Mouse (Mus musculus) heart, embryonic 15.5 days (tissue): ENCODE data around the gene Nmur1. TPM values are rescaled to one million over a fixed set of nuclear protein-coding genes. Genes with fewer than 3 reads are reported as not detected.

Experiments
- ATAC-seq: fragments of 200-750 bp; cut with Nextera tagmentation; replicated peaks from 2 replicates; pipeline ENCODE4 v1.8.0; 2017; ENCODE audit warnings: low read depth, moderate TSS enrichment; ENCODE audit not compliant: insufficient number of reproducible peaks, insufficient read depth, low FRiP score
- H3K27ac ChIP-seq: fragments of 300-500 bp; sonication (generic); 2 replicates; pipeline ENCODE4 v1.5.1; 2015; ENCODE audit warnings: mild to moderate bottlenecking, inconsistent platforms
- H3K27me3 ChIP-seq: fragments of 300-500 bp; sonication (generic); 2 replicates; pipeline ENCODE4 v1.6.1; 2015; ENCODE audit warnings: inconsistent platforms
- H3K36me3 ChIP-seq: fragments of 300-500 bp; sonication (generic); 2 replicates; pipeline ENCODE4 v1.6.1; 2015; ENCODE audit warnings: mild to moderate bottlenecking, inconsistent platforms
- H3K4me1 ChIP-seq: fragments of 300-500 bp; sonication (generic); replicated peaks from 2 replicates; pipeline ENCODE4 v1.6.1; 2015; ENCODE audit warnings: inconsistent platforms
- H3K4me2 ChIP-seq: fragments of 300-500 bp; sonication (generic); 2 replicates; pipeline ENCODE4 v1.6.1; 2015; ENCODE audit warnings: inconsistent platforms, mild to moderate bottlenecking, moderate library complexity
- H3K4me3 ChIP-seq: fragments of 300-500 bp; sonication (generic); 2 replicates; pipeline ENCODE4 v1.5.1; 2015; ENCODE audit warnings: mild to moderate bottlenecking, inconsistent platforms
- H3K9ac ChIP-seq: fragments of 300-500 bp; sonication (generic); 2 replicates; pipeline ENCODE4 v1.6.1; 2015; ENCODE audit warnings: mild to moderate bottlenecking, inconsistent platforms
- H3K9me3 ChIP-seq: fragments of 300-500 bp; sonication (generic); replicated peaks from 2 replicates; pipeline ENCODE4 v1.6.1; 2016; ENCODE audit warnings: inconsistent platforms
- WGBS: fragments of 180-500 bp; shearing (Covaris S2); methylation state at CpG from one replicate; pipeline ENCODE4 v1.1.7; 2015; ENCODE audit warnings: mixed read lengths; 5-methylcytosine and 5-hydroxymethylcytosine counted together
- polyA plus RNA-seq: library from polyadenylated mRNA; unstranded; fragments of >200 nt; fragmentation: Nextera tagmentation; extraction: Ambion mirVana; gene quantifications from 2 replicates; pipeline ENCODE4 v1.2.1, GENCODE M21; 2015

The Nmur1 gene
- polyA plus RNA-seq, 1 experiment from 2014 or later = not detected

DNA sequence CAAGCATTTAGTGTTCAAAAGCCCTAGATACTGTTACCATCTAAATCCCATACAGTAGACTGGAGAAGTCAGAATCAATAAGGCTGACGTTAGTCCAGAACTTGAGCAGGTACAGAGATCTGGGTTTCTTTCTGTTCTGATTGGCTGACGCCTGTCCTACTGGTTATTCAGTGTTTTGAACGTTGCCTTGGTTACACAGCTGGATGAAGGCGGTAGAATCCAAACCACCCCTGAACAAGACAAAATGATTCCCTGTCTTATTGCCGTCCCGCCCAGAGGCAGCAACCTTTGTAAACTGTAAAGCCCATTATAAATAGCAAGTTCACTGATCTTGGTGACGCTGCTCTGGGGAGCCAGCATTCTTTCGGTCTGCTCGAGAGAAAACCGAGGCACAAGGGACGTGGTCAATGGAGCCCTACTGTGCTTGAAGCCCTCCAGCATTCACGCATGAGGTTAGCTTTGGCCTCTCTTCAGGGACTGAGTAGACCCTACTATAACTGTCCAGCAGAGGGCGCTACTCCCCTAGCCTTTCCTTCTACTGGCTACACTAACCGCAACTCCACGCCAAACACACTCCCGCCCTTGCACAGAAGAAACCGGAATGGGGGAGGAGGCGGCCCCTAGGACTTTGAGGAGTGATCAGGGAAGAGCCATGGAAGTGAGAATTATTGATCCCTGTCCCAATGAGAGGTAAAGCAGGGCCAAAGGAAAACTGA lies 14.3 kb upstream of the Nmur1 start:
- Histone ChIP-seq H3K4me2 (peak overlapping the region; percentile 85), H3K9ac (peak overlapping the region; percentile 78), H3K36me3 (no peaks in the 10 kb centered on the region), H3K9me3 (no peaks in the 10 kb centered on the region), H3K27ac (peak overlapping the region; percentile 98), H3K4me1 (peaks cover 73% of the 10 kb centered on the region), H3K4me3 (peak overlapping the region; percentile 53), H3K27me3 (no peaks in the 10 kb centered on the region)
- peak; percentile 51 for ATAC-seq
- WGBS = 5% methylated on average over 18 of the region's 18 CpGs

DNA sequence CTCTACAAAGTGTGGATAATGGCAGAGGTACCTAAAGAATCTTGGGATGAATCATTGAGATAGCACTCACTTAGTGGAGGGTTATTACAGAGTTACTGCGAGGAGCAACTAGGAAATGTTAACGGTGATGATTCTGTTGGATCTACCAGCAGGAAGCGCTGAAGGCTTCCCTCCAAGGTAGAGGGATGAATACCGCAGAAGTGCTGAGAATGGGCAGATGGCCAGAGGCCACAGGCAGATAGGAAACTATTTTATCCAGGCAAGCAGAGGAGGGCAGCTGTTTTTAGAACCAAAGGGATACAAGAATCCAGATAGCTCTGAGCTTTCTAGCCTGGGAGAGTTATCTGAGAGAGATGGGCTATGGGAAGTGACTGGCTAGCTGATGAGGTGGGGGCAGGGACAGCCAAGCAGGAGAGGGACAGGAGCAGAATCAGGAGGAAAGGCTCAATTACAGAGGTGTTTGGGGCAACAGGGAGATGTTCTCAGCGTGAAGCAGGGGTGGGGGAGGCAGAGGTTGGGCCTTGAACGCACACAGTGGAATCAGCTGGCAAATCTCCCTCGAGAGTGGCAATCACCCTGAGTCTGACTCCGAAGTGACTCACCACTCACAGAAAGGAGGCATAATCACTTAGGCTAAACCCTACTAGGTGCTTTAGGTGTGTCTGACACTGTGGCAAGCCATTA lies 13.6 kb upstream of the Nmur1 start:
- H3K9ac ChIP-seq = peak overlapping the region; percentile 48
- H3K4me1 ChIP-seq = peaks cover 80% of the 10 kb centered on the region
- 12% methylated on average over 8 of the region's 8 CpGs for WGBS
- peak overlapping the region; percentile 85 for H3K4me2 ChIP-seq
- no peak overlapping the region for H3K4me3 ChIP-seq
- H3K27me3 ChIP-seq = no peaks in the 10 kb centered on the region
- no peak for ATAC-seq
- H3K27ac ChIP-seq = peak overlapping the region; percentile 98
- H3K9me3 ChIP-seq = no peaks in the 10 kb centered on the region
- H3K36me3 ChIP-seq = no peaks in the 10 kb centered on the region

DNA sequence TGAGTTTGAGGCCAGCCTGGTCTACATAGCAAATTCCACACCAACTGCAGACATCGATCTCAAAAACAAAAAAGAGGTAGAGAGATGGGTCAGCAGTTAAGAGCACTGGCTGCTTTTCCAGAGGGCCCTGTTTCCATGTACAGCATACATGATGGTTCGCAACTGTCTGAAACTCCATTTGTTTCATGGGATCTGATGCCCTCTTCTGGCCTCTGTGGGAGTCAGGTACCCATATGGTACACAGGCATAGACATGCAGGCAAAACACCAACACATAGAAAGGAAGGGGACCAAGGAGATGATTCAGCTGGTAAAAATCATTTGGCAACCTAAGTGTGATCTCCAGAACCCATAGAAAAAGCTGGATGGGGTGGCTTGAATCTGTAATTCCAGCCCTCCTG lies 12.5 kb upstream of the Nmur1 start:
- Histone ChIP-seq H3K27ac (peak overlapping the region; percentile 98; the same call in 1 of the 2 replicates), H3K9ac (no peak overlapping the region), H3K4me3 (no peak overlapping the region), H3K9me3 (no peaks in the 10 kb centered on the region), H3K4me1 (peaks cover 81% of the 10 kb centered on the region), H3K27me3 (no peaks in the 10 kb centered on the region), H3K36me3 (no peaks in the 10 kb centered on the region), H3K4me2 (no peak overlapping the region)
- 68% methylated on average over 2 of the region's 2 CpGs for WGBS
- ATAC-seq = no peak

DNA sequence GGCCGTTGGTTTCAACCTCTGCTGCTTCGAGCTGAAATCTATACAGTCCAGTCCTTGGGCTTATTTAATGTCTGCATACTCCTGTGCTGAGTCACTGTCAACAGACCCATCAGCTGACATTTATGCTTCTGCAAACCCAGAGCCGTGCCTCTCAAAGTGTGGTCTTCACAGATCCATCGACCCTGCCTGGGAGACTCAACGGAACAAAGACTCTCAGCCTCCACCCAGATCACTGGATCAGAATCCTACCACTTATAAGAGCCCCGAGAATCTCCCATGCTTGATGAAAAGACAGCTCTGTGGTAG lies 11.9 kb upstream of the Nmur1 start:
- Histone ChIP-seq H3K27me3 (no peaks in the 10 kb centered on the region), H3K4me1 (peaks cover 77% of the 10 kb centered on the region), H3K36me3 (no peaks in the 10 kb centered on the region), H3K4me2 (no peak overlapping the region), H3K27ac (peak overlapping the region; percentile 98), H3K9me3 (no peaks in the 10 kb centered on the region), H3K9ac (no peak overlapping the region), H3K4me3 (no peak overlapping the region)
- no peak for ATAC-seq
- WGBS = 35% methylated on average over 6 of the region's 6 CpGs

DNA sequence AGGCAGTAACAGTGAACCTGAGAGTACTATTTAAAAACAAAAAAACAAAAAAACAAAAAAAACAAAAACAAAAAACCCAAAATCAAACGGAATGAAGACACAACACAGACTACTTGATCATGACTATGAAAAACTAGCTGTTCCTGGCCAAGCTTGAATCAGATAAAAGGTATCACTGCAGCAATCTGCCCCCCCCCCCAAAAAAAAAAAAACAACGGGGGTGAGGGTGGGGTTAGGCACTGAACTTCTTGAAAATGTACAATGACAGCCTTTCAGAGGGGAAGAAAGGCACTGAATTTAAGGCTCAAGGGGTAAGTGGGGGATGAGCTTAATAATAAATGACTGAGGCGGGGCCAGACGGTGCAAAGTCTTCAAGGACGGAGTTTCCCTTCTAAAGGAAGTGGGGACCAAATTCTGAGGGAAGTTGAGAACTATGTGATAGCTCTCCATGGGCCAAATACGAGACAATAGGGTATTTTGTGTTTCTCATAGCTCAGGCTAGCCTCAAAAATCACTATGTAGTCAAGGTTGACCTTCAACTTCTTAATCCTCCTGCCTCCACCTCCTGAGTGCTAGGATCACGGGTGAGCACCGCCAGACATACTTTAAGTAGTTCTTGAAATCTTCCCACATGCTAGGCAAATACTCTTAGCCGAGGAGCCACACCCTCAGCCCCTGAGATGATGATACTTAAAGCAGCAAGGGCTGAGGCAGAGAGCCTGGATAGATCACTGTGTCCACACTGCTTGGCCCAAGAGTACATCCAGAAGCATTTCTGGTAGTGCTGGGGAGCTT lies 11.4 kb upstream of the Nmur1 start:
- Histone ChIP-seq H3K9ac (no peak overlapping the region), H3K27ac (peak overlapping the region; percentile 98), H3K9me3 (no peaks in the 10 kb centered on the region)

DNA sequence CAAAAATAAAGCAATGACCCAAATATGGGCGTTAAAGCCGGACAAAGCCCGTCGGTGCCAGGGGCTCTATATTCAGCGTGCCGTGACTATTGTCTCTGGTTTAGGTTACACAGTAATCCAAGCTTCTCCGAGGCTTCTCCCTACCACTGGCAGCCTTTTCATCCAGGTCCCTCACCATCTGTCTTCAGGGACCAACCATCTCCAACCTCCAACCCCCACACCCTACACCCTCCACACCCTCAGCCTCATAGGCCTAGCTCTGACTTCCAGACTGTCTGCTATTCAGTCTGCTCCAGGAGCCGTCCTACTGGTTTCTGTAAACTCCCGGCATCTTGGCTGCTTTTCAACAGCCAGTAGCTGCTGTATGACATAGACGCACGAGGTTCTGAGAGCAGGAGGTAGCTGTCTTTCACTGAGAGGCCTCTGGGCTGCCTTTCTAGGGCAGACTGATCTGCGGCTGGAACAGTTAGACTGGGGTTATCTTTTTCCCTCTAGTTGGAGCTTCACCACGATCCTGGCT lies 9.3 kb upstream of the Nmur1 start:
- H3K27me3 ChIP-seq = no peaks in the 10 kb centered on the region
- H3K9ac ChIP-seq = peak overlapping the region; percentile 79; the same call in 1 of the 2 replicates
- ATAC-seq = peak; percentile 24
- 15% methylated on average over 13 of the region's 13 CpGs for WGBS
- no peaks in the 10 kb centered on the region for H3K36me3 ChIP-seq
- peak overlapping the region; percentile 99 for H3K27ac ChIP-seq
- H3K4me3 ChIP-seq = no peak overlapping the region
- H3K4me2 ChIP-seq = peak overlapping the region; percentile 85
- no peaks in the 10 kb centered on the region for H3K9me3 ChIP-seq
- peaks cover 64% of the 10 kb centered on the region for H3K4me1 ChIP-seq

More for the DNA sequence above, 11.4 kb upstream of the Nmur1 start:
- no peak for ATAC-seq
- Histone ChIP-seq H3K4me1 (peaks cover 74% of the 10 kb centered on the region), H3K4me3 (no peak overlapping the region), H3K27me3 (no peaks in the 10 kb centered on the region), H3K4me2 (no peak overlapping the region), H3K36me3 (no peaks in the 10 kb centered on the region)
- WGBS = 63% methylated on average over 9 of the region's 9 CpGs

DNA sequence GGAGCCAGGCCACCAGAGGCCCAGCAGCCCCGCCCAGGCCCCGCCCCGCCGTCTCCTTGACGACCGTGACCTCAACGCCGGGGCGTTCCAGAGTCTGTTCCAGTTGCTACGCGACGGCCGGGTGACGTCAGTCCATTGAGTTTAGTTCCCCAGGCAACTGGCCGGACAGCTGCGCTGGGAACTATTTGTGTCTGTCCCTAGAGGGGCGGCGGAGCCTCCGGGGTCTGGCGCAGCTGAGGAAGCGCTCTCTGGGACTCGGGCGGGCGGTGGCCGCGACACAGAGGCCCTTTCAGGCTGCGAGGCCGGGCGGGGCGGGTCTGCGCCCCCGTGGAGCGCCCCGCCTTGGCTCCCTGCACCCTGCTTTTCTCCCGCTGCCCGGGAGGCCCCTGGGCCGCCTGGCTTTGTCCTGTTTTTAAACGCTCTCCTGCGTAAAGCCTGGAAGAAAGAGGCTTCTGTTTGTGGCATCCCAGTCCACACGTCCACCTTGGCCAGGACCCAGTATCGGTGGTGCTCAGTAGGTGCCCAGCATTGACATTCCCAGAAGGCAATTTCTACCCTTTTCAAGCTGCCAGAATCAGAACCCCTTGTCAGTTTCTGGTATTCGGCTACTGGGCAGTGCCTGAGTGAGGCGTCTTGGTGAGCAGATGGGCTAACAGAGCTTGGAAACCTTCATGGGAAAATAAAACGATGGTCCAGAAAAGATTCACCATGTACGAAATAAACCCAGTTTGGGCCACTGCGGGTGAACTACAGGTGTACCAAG lies 8.6 kb upstream of the Nmur1 start:
- H3K27ac ChIP-seq = peak overlapping the region; percentile 99
- H3K9me3 ChIP-seq = no peaks in the 10 kb centered on the region
- H3K9ac ChIP-seq = peak overlapping the region; percentile 79
- peaks cover 57% of the 10 kb centered on the region for H3K4me1 ChIP-seq
- H3K4me2 ChIP-seq = peak overlapping the region; percentile 85
- ATAC-seq = peak; percentile 92
- H3K27me3 ChIP-seq = no peaks in the 10 kb centered on the region
- WGBS = 4% methylated on average over 46 of the region's 46 CpGs
- H3K4me3 ChIP-seq = peak overlapping the region; percentile 52
- no peaks in the 10 kb centered on the region for H3K36me3 ChIP-seq

DNA sequence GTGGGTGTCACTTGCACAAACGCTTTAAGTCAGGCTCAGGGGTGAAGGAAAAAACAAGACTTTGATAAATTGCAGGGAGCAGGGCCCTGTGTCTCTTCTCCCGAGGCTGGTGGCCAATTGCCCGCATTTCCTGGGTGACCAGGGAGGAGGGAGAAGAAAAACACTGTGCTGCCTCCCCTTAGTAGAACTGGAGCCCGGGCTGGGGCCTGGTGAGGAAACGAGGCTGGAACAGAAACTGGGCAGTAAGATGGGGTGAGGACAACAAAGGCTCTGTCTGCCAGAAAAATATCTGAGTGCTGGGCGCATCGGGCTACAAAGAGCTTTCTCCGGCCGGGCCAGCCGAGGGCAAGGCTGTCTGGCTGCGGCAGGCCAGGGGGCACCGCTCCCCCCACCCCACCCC lies 8.0 kb upstream of the Nmur1 start:
- H3K27me3 ChIP-seq = no peaks in the 10 kb centered on the region
- no peaks in the 10 kb centered on the region for H3K9me3 ChIP-seq
- H3K4me2 ChIP-seq = peak overlapping the region; percentile 85
- no peaks in the 10 kb centered on the region for H3K36me3 ChIP-seq
- peak overlapping the region; percentile 51 for H3K9ac ChIP-seq
- H3K4me1 ChIP-seq = peaks cover 51% of the 10 kb centered on the region
- peak overlapping the region; percentile 99 for H3K27ac ChIP-seq
- peak; percentile 57 for ATAC-seq
- whole genome bisulfite sequencing = 1% methylated on average over 10 of the region's 12 CpGs
- H3K4me3 ChIP-seq = peak overlapping the region; percentile 52

DNA sequence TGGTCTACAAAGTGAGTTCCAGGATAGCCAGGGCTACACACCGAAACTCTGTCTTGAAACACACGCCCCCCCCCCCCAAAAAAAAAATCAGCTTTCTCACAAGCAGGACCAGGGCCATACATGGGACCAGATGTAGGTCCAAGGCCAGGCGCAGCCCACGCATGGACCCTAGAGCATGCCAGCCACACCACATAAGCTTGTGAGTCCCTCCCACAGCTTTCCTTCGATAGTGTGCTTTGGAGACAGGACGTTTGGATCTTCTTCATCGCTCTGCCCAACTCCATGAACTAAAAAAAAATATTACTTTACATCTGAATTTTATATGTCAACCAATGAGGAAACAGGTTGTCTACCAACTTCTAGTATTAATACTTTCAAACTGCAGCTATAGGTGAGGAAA lies 7.3 kb upstream of the Nmur1 start:
- Histone ChIP-seq H3K4me2 (no peak overlapping the region), H3K27ac (peak overlapping the region; percentile 99; the same call in 1 of the 2 replicates), H3K27me3 (no peaks in the 10 kb centered on the region), H3K9me3 (no peaks in the 10 kb centered on the region), H3K4me3 (no peak overlapping the region), H3K36me3 (no peaks in the 10 kb centered on the region), H3K4me1 (peaks cover 45% of the 10 kb centered on the region), H3K9ac (no peak overlapping the region)
- ATAC-seq = no peak
- 79% methylated on average over 7 of the region's 7 CpGs for WGBS

DNA sequence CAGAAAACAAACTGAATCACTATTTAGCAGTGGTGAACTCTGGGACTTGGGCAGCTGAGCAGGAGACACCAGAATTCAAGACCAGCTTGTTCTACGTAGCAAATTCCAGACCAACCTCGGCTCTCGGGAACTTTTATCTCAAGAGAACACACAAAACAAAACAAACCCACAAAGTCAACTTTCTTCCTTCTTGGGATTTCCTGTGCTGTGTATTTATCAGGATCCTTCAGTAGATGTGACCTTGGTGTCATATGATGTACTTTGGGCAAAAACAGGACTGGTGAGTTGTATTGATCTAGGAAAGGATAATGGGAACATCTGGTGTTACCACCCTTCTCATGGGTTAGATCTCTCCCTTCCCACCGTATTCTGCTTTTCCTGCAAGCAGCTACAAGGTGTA lies 6.8 kb upstream of the Nmur1 start:
- no peak for ATAC-seq
- H3K36me3 ChIP-seq = no peaks in the 10 kb centered on the region
- 58% methylated on average over 4 of the region's 4 CpGs for WGBS
- H3K4me1 ChIP-seq = peaks cover 40% of the 10 kb centered on the region
- H3K4me3 ChIP-seq = no peak overlapping the region
- H3K9me3 ChIP-seq = no peaks in the 10 kb centered on the region
- H3K9ac ChIP-seq = no peak overlapping the region
- peak overlapping the region; percentile 99; the same call in 1 of the 2 replicates for H3K27ac ChIP-seq
- H3K27me3 ChIP-seq = no peaks in the 10 kb centered on the region
- no peak overlapping the region for H3K4me2 ChIP-seq

DNA sequence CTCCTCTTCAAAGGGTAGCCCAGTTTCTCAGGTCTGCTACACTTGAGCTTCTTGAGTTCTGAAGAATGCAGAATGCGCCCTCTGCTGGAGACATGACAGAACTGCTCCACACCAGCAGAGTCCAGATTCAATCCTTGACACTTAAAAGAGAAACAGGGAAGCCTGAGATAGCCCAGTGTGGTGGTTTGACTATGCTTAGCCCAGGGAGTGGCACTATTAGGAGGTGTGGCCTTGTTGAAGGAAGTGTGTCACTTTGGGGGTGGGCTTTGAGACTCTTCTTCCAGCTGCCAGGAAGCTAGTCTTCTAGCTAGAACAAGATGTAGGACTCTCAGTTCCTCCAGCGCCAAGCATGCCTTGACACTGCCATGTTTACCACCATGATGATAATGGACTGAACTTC lies 4.0 kb upstream of the Nmur1 start:
- Histone ChIP-seq H3K4me3 (no peak overlapping the region), H3K27ac (no peak overlapping the region), H3K9me3 (no peaks in the 10 kb centered on the region), H3K9ac (no peak overlapping the region), H3K36me3 (no peaks in the 10 kb centered on the region), H3K4me2 (no peak overlapping the region), H3K27me3 (no peaks in the 10 kb centered on the region), H3K4me1 (peaks cover 14% of the 10 kb centered on the region)
- 46% methylated on average over 2 of the region's 2 CpGs for WGBS
- ATAC-seq = no peak
